Mouse (Mus musculus) bone marrow, adult 2 months (tissue): ENCODE measurements at regions not wholly inside any gene's neighbourhood (a gene's known extent, or its start where the extent isn't known, plus 50 kb on each side); places are given as distances from the start of the nearest gene placed in this dataset.

Source experiments
- CTCF ChIP-seq: fragments of 200-500 bp; IDR thresholded peaks from 2 replicates; pipeline ENCODE4 v1.5.1; 2011; ENCODE audit warnings: low read length, control low read depth; ENCODE audit not compliant: control insufficient read depth, insufficient read depth
- POLR2A ChIP-seq: fragments of 200-500 bp; IDR thresholded peaks from 2 replicates; pipeline ENCODE4 v1.6.1; 2011; ENCODE audit warnings: low read depth, mild to moderate bottlenecking, control low read depth, low read length, borderline replicate concordance; ENCODE audit not compliant: control insufficient read depth

DNA sequence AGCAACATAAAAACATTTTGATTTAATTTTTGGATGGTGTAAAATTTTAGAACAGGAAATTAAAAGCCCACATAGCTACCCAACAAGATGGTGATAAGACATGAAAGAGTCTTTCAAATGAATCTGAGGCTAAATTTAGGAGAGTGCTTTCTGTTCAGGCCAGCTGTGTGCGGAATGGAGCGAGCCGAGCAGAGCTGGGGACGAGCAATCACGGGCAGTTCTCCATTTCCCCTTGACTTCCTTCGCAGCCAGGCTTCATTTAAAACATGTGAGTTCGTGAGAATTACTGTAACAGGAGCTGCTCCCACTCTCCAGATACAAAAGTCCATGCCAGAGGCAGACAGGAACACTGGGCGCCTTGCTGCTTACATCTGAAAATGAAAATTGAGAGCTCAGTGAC is 130.5 kb downstream of the Dusp6 start:
- TF ChIP-seq POLR2A (no peak), CTCF (no peak)
